Mouse (Mus musculus) ovary, postnatal 14 days (tissue): ENCODE data around the gene Crtc2.
A peak's percentile ranks its signal among the peaks of the same experiment; 100 is the strongest.

Source experiments
- DNase-seq: peaks from one replicate; pipeline ENCODE4 v3.0.0; 2022; ENCODE audit warnings: low spot score

Crtc2 gene

GRCm38 (mm10) chr3:90253653-90254418 lies at the start of gene Crtc2:
Gene Crtc2 (plus strand): TSS chr3:90254163.
- DNase-seq, result peak; percentile 85

GRCm38 (mm10) chr3:90204582-90204981 lies 49.4 kb upstream of the Crtc2 start:
- DNase-seq, result no peak

- no peak for DNase-seq
Observed at GRCm38 (mm10) chr3:90208662-90209061, 45.3 kb upstream of the Crtc2 start.

GRCm38 (mm10) chr3:90209908-90210566 lies 43.9 kb upstream of the Crtc2 start:
- no peak for DNase-seq

GRCm38 (mm10) chr3:90211475-90212398 lies 42.2 kb upstream of the Crtc2 start:
- DNase-seq, result no peak

GRCm38 (mm10) chr3:90212723-90213122 lies 41.2 kb upstream of the Crtc2 start:
- no peak for DNase-seq

- peak; percentile 76 for DNase-seq
Observed at GRCm38 (mm10) chr3:90213377-90213866, 40.5 kb upstream of the Crtc2 start, which contains the start of the genes Rps27 and Rab13. Gene Rps27 (minus strand): TSS chr3:90213651. Gene Rab13 (plus strand): TSS chr3:90213695.

GRCm38 (mm10) chr3:90213956-90214684 lies 39.8 kb upstream of the Crtc2 start:
- DNase-seq, result no peak

- DNase-seq, result no peak
Observed at GRCm38 (mm10) chr3:90215825-90216380, 38.1 kb upstream of the Crtc2 start.

- DNase-seq, result no peak
Observed at GRCm38 (mm10) chr3:90220088-90220487, 33.9 kb upstream of the Crtc2 start.

- peak; percentile 73 for DNase-seq
Observed at GRCm38 (mm10) chr3:90220531-90220951, 33.4 kb upstream of the Crtc2 start.

GRCm38 (mm10) chr3:90221123-90221522 lies 32.8 kb upstream of the Crtc2 start:
- no peak for DNase-seq

- DNase-seq, result no peak
Observed at GRCm38 (mm10) chr3:90222455-90222854, 31.5 kb upstream of the Crtc2 start.

- no peak for DNase-seq
Observed at GRCm38 (mm10) chr3:90222941-90223340, 31.0 kb upstream of the Crtc2 start.

- no peak for DNase-seq
Observed at GRCm38 (mm10) chr3:90224331-90224730, 29.6 kb upstream of the Crtc2 start.

GRCm38 (mm10) chr3:90231075-90231474 lies 22.9 kb upstream of the Crtc2 start:
- DNase-seq, result no peak

- DNase-seq, result peak; percentile 81
Observed at GRCm38 (mm10) chr3:90231507-90232333, 22.2 kb upstream of the Crtc2 start, which contains the start of gene Jtb. Gene Jtb (plus strand): TSS chr3:90231597.

- DNase-seq, result no peak
Observed at GRCm38 (mm10) chr3:90241251-90241650, 12.7 kb upstream of the Crtc2 start.

GRCm38 (mm10) chr3:90241669-90242358 lies 12.1 kb upstream of the Crtc2 start:
- no peak for DNase-seq
